Mouse (Mus musculus) yolk sac, embryonic 10.5 days (tissue): Measurements from ENCODE around the gene Arhgap28.
A peak's percentile ranks its signal among the peaks of the same experiment; 100 is the strongest.

Source experiments
- DNase-seq: peaks from one replicate; pipeline ENCODE4 v3.0.0-alpha.2; 2017; ENCODE audit warnings: low spot score

Arhgap28 gene

GRCm38 (mm10) chr17:67989716-67990115 is 14.2 kb downstream of the Arhgap28 start:
- peak; percentile 51 for DNase-seq

GRCm38 (mm10) chr17:67988920-67989621 is 14.8 kb downstream of the Arhgap28 start:
- peak; percentile 77 for DNase-seq

- DNase-seq, result peak; percentile 71
These were observed 18.4 kb downstream of the Arhgap28 start for GRCm38 (mm10) chr17:67985532-67985931.

GRCm38 (mm10) chr17:67980573-67980972 is 23.3 kb downstream of the Arhgap28 start:
- DNase-seq, result no peak

- DNase-seq, result no peak
These were observed 24.7 kb downstream of the Arhgap28 start for GRCm38 (mm10) chr17:67979248-67979647.

- peak; percentile 68 for DNase-seq
These were observed 25.1 kb downstream of the Arhgap28 start for GRCm38 (mm10) chr17:67978786-67979185.

GRCm38 (mm10) chr17:67976465-67976864 is 27.5 kb downstream of the Arhgap28 start:
- DNase-seq, result no peak

GRCm38 (mm10) chr17:67976027-67976426 is 27.9 kb downstream of the Arhgap28 start:
- no peak for DNase-seq

GRCm38 (mm10) chr17:67974679-67975078 is 29.2 kb downstream of the Arhgap28 start:
- no peak for DNase-seq

GRCm38 (mm10) chr17:67966853-67967540 is 36.9 kb downstream of the Arhgap28 start:
- DNase-seq, result no peak

GRCm38 (mm10) chr17:67962858-67963257 is 41.1 kb downstream of the Arhgap28 start:
- DNase-seq, result no peak

- DNase-seq, result no peak
These were observed 41.9 kb downstream of the Arhgap28 start for GRCm38 (mm10) chr17:67962020-67962419.

GRCm38 (mm10) chr17:67958909-67959308 is 45.0 kb downstream of the Arhgap28 start:
- DNase-seq, result no peak

GRCm38 (mm10) chr17:67957603-67958002 is 46.3 kb downstream of the Arhgap28 start:
- no peak for DNase-seq

- no peak for DNase-seq
These were observed 47.8 kb downstream of the Arhgap28 start for GRCm38 (mm10) chr17:67955876-67956690.

GRCm38 (mm10) chr17:67954961-67955360 is 49.0 kb downstream of the Arhgap28 start:
- DNase-seq, result no peak

GRCm38 (mm10) chr17:67950523-67951213 is 53.3 kb downstream of the Arhgap28 start:
- no peak for DNase-seq

- DNase-seq, result no peak
These were observed 55.3 kb downstream of the Arhgap28 start for GRCm38 (mm10) chr17:67948601-67949000.

GRCm38 (mm10) chr17:67945453-67945852 is 58.5 kb downstream of the Arhgap28 start:
- DNase-seq, result peak; percentile 64

- DNase-seq, result no peak
These were observed 59.7 kb downstream of the Arhgap28 start for GRCm38 (mm10) chr17:67944256-67944655.

GRCm38 (mm10) chr17:67941026-67941425 is 62.9 kb downstream of the Arhgap28 start:
- DNase-seq, result no peak

- no peak for DNase-seq
These were observed 66.9 kb downstream of the Arhgap28 start for GRCm38 (mm10) chr17:67937050-67937449.
